Mouse (Mus musculus): Measurements from ENCODE around the gene Zfp784. TPM values are rescaled to one million over a fixed set of nuclear protein-coding genes. Genes with fewer than 3 reads are reported as not detected.

Gene Zfp784
- total and polyA plus RNA-seq, 3 experiments: 0.96 to 2.9 TPM; not detected in 1

- DNase-seq (ENCODE audit: low read depth, low spot score): no peak
- H3K36me3 ChIP-seq (ENCODE audit: control insufficient read depth in 1 of 2, insufficient read depth in 2 of 2, low read length in 2 of 2): peaks cover 15 to 30% of the 10 kb centered on the region in 2 experiments
- H3K4me3 ChIP-seq (ENCODE audit: control insufficient read depth in 1 of 2, insufficient read depth in 1 of 2, low read depth in 2 of 2, low read length in 2 of 2): no peak overlapping the region
- H3K27ac ChIP-seq (ENCODE audit: control insufficient read depth, low read depth, low read length): no peak overlapping the region
- no peak for TF ChIP-seq KAT2A (conservative IDR thresholded peaks at IDR 0.05; ENCODE audit: low read depth, low read length)
- no peak for TF ChIP-seq MAX (IDR thresholded peaks at IDR 0.05; ENCODE audit: low read length)
- TF ChIP-seq ELF1 (IDR thresholded peaks at IDR 0.05; ENCODE audit: low read depth, low read length): no peak
- no peak for TF ChIP-seq CHD1 (IDR thresholded peaks at IDR 0.05; ENCODE audit: low read depth, low read length)
- no peak for TF ChIP-seq MAZ (IDR thresholded peaks at IDR 0.05; ENCODE audit: low read depth, low read length)
- peak; percentile 65 for TF ChIP-seq ZNF384 (IDR thresholded peaks at IDR 0.05; ENCODE audit: low read depth, low read length)
- peaks cover 2 to 17% of the 10 kb centered on the region in 2 experiments for H3K4me1 ChIP-seq (ENCODE audit: control insufficient read depth in 1 of 2, insufficient read depth in 2 of 2, low read length in 2 of 2)
- no peak overlapping the region; the same call in 1 of the 2 replicates for H3K9ac ChIP-seq (ENCODE audit: control insufficient read depth, low read depth, low read length, poor library complexity, severe bottlenecking)
- H3K9me3 ChIP-seq (replicated peaks; ENCODE audit: insufficient read depth, low read length): no peaks in the 10 kb centered on the region
- peaks cover 69% of the 10 kb centered on the region for H3K79me2 ChIP-seq (ENCODE audit: control insufficient read depth, insufficient read depth, low read length, poor library complexity)
- no peaks in the 10 kb centered on the region for H3K27me3 ChIP-seq (ENCODE audit: control insufficient read depth in 1 of 2, insufficient read depth in 2 of 2, low read length in 2 of 2)
These were observed 26.6 kb upstream of the Zfp784 start for GRCm38 (mm10) chr7:5064886-5065285.

GRCm38 (mm10) chr7:5062360-5063001 is 24.2 kb upstream of the Zfp784 start:
- Histone ChIP-seq H3K9ac (ENCODE audit: control insufficient read depth, low read depth, low read length, poor library complexity, severe bottlenecking) (peak overlapping the region; percentile 95), H3K4me1 (ENCODE audit: control insufficient read depth in 1 of 2, insufficient read depth in 2 of 2, low read length in 2 of 2) (peaks cover 2 to 22% of the 10 kb centered on the region in 2 experiments), H3K4me3 (ENCODE audit: control insufficient read depth in 1 of 2, insufficient read depth in 1 of 2, low read depth in 2 of 2, low read length in 2 of 2) (peak overlapping the region; percentile 89 to 93), H3K9me3 (replicated peaks; ENCODE audit: insufficient read depth, low read length) (no peaks in the 10 kb centered on the region), H3K27me3 (ENCODE audit: control insufficient read depth in 1 of 2, insufficient read depth in 2 of 2, low read length in 2 of 2) (no peaks in the 10 kb centered on the region), H3K27ac (ENCODE audit: control insufficient read depth, low read depth, low read length) (peak overlapping the region; percentile 94), H3K36me3 (ENCODE audit: control insufficient read depth in 1 of 2, insufficient read depth in 2 of 2, low read length in 2 of 2) (peaks cover 10 to 30% of the 10 kb centered on the region in 2 experiments), H3K79me2 (ENCODE audit: control insufficient read depth, insufficient read depth, low read length, poor library complexity) (peaks cover 55% of the 10 kb centered on the region)
- DNase-seq (ENCODE audit: low read depth, low spot score): peak; percentile 91
- TF ChIP-seq MYC (IDR thresholded peaks at IDR 0.05; ENCODE audit: low read depth, low read length) (peak; percentile 99), ETS1 (IDR thresholded peaks at IDR 0.05; ENCODE audit: low read depth, low read length) (peak; percentile 45), ZMIZ1 (IDR thresholded peaks at IDR 0.05; ENCODE audit: low read depth, low read length) (no peak), BHLHE40 (IDR thresholded peaks at IDR 0.05; ENCODE audit: borderline replicate concordance, low read depth, low read length) (peak; percentile 53; the same call in 1 of the 2 replicates), TCF12 (IDR thresholded peaks at IDR 0.05; ENCODE audit: low read depth, low read length) (peak; percentile 50; the same call in 1 of the 2 replicates), MXI1 (IDR thresholded peaks at IDR 0.05; ENCODE audit: low read depth, low read length) (peak; percentile 96), KAT2A (conservative IDR thresholded peaks at IDR 0.05; ENCODE audit: low read depth, low read length) (peak; percentile 42; the same call in 1 of the 2 replicates), ZC3H11A (IDR thresholded peaks at IDR 0.05; ENCODE audit: low read depth, low read length) (no peak), JUND (IDR thresholded peaks at IDR 0.05; ENCODE audit: low read depth, low read length) (no peak), CHD1 (IDR thresholded peaks at IDR 0.05; ENCODE audit: low read depth, low read length) (no peak), MYB (IDR thresholded peaks at IDR 0.05; ENCODE audit: low read depth, low read length) (no peak), POLR2AphosphoS5 (IDR thresholded peaks at IDR 0.05; ENCODE audit: borderline replicate concordance, low read depth, low read length) (no peak), RAD21 (IDR thresholded peaks at IDR 0.05; ENCODE audit: low read depth, low read length) (no peak), TBP (IDR thresholded peaks at IDR 0.05; ENCODE audit: low read depth, low read length) (peak; percentile 75), CHD2 (IDR thresholded peaks at IDR 0.05; ENCODE audit: low read length) (no peak), GATA1 (IDR thresholded peaks at IDR 0.05; ENCODE audit: low read depth, low read length) (no peak), ZNF384 (IDR thresholded peaks at IDR 0.05; ENCODE audit: low read depth, low read length) (no peak), MAZ (IDR thresholded peaks at IDR 0.05; ENCODE audit: low read depth, low read length) (peak; percentile 89), USF1 (IDR thresholded peaks at IDR 0.05; ENCODE audit: low read depth, low read length) (peak; percentile 93), MAX (IDR thresholded peaks at IDR 0.05; ENCODE audit: low read length) (peak; percentile 95), NRF1 (IDR thresholded peaks at IDR 0.05; ENCODE audit: insufficient read depth, low read depth, low read length, poor library complexity, severe bottlenecking) (peak; percentile 78), EP300 (IDR thresholded peaks at IDR 0.05; ENCODE audit: low read depth in 1 of 2, low read length in 2 of 2) (peak in 1 of 2 experiments; percentile 20; a peak in 1 of 4 replicates), MEF2A (IDR thresholded peaks at IDR 0.05; ENCODE audit: extremely low read depth, insufficient replicate concordance, low read depth, low read length, poor library complexity, severe bottlenecking) (no peak), POLR2A (IDR thresholded peaks at IDR 0.05; ENCODE audit: control insufficient read depth in 1 of 2, insufficient read depth in 1 of 2, low read depth in 1 of 2, low read length in 2 of 2, poor library complexity in 1 of 2) (peak in 1 of 2 experiments; percentile 50; a peak in 1 of 4 replicates), SIN3A (IDR thresholded peaks at IDR 0.05; ENCODE audit: low read length) (peak; percentile 84), MAFK (IDR thresholded peaks at IDR 0.05; ENCODE audit: borderline replicate concordance, low read depth, low read length) (no peak), POLR2AphosphoS2 (IDR thresholded peaks at IDR 0.05; ENCODE audit: low read length) (no peak; the same call in 1 of the 2 replicates), UBTF (IDR thresholded peaks at IDR 0.05; ENCODE audit: borderline replicate concordance, insufficient read depth, low read depth, low read length) (no peak)
